Mouse (Mus musculus) liver, embryonic 14 days (tissue): Measurements from ENCODE around the gene Olfr1167. TPM values are rescaled to one million over a fixed set of nuclear protein-coding genes. Genes with fewer than 3 reads are reported as not detected.

ENCODE experiments used
- polyA plus RNA-seq: library from polyadenylated mRNA; depleted of rRNA; stranded (reverse); fragments of >200 nt; gene quantifications from 2 replicates; pipeline ENCODE4 v1.2.3, GENCODE M21; 2012; rRNA removed

Olfr1167 gene
- not detected in 2 replicates for polyA plus RNA-seq

DNA sequence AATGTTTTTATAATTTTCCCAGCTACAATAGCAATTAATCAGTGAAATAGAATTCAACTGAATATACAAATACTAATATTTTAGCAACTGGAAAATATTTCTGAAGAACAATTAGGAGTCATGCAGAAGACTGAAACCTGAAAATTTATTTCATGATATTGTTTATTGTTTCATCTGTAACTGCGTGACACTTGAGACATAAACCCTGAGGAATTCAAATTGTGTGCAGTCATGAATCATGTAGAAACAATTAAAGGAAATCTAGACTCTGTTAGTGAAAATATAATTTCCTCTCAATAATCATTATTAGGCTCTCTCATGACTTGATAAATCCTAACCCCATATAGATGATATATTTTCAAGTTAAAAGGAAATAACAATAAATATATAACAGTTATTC, at the start of gene Olfr1167:
TSS of gene Olfr1167 (minus strand) at position 101 of the 400 bp plus-strand sequence.

DNA sequence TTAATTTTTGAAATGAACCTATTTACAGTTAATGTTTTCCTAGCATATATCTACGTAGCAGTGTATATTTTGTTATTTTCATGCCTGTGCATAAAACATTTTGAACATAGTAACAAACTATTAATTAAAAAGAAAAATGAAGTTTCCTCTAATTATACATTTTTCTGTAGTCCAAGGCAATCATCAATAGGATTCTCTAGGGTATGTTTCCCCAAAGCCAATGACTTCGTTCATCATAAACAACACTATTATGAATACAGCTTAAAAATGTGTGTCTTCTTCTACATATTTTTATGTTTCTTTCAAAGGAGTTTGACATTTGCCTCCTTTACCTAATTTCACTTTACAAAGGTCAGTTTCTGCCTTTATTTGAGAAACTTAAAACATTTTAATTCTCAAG, 26.6 kb upstream of the Olfr1167 start, which contains the start of gene Olfr1168:
TSS of gene Olfr1168 (plus strand) at position 301 of the 400 bp plus-strand sequence.

DNA sequence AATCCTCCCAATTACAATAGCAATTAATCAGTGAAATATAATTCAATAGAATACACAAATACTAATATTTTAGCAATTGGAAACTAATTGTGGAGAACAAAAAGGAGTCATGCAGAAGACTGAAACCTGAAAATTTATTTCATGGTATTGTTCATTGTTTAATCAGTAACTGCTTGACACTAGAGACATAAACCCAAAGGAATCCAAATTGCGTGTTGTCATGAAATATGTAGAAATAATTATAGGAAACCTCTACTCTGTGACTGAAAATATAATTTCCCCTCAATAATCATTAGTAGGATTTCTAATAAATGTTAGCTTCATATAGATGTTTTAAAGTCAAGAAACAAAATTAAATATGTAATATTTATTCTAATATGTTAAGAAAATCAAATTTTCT, 26.8 kb downstream of the Olfr1167 start, which contains the start of gene Olfr1166:
TSS of gene Olfr1166 (minus strand) at position 101 of the 400 bp plus-strand sequence.

Other genes starting within 250 kb of the Olfr1167 start
- not detected in 2 replicates for gene Olfr1155, start 210.1 kb downstream of the Olfr1167 start, polyA plus RNA-seq
- gene Olfr1156, start 202.1 kb downstream of the Olfr1167 start, polyA plus RNA-seq: not detected in 2 replicates
- gene Olfr1157, start 186.9 kb downstream of the Olfr1167 start, polyA plus RNA-seq: not detected in 2 replicates
- not detected in 2 replicates for gene Olfr74, start 180.5 kb downstream of the Olfr1167 start, polyA plus RNA-seq
- gene Olfr1158, start 165.1 kb downstream of the Olfr1167 start, polyA plus RNA-seq: not detected in 2 replicates
- not detected in 2 replicates for gene Olfr1160, start 146.9 kb downstream of the Olfr1167 start, polyA plus RNA-seq
- gene Olfr1161, start 132.4 kb downstream of the Olfr1167 start, polyA plus RNA-seq: not detected in 2 replicates
- not detected in 2 replicates for gene Olfr73, start 117.5 kb downstream of the Olfr1167 start, polyA plus RNA-seq
- not detected in 2 replicates for gene Olfr1162, start 104.1 kb downstream of the Olfr1167 start, polyA plus RNA-seq
- gene Olfr1163, start 83.4 kb downstream of the Olfr1167 start, polyA plus RNA-seq: not detected in 2 replicates
- gene Olfr1164, start 61.2 kb downstream of the Olfr1167 start, polyA plus RNA-seq: not detected in 2 replicates
- not detected in 2 replicates for gene Olfr1166, start 26.9 kb downstream of the Olfr1167 start, polyA plus RNA-seq
- gene Olfr1168, start 26.7 kb upstream of the Olfr1167 start, polyA plus RNA-seq: not detected in 2 replicates
- gene Olfr1170, start 73.1 kb upstream of the Olfr1167 start, polyA plus RNA-seq: not detected in 2 replicates
- not detected in 2 replicates for gene Olfr1173, start 124.7 kb upstream of the Olfr1167 start, polyA plus RNA-seq
- gene Olfr1174-ps, start 159.9 kb upstream of the Olfr1167 start, polyA plus RNA-seq: not detected in 2 replicates
- gene Olfr1175-ps, start 172.0 kb upstream of the Olfr1167 start, polyA plus RNA-seq: not detected in 2 replicates
- not detected in 2 replicates for gene Olfr1176, start 181.5 kb upstream of the Olfr1167 start, polyA plus RNA-seq
- not detected in 2 replicates for gene Olfr1177-ps, start 191.3 kb upstream of the Olfr1167 start, polyA plus RNA-seq
- gene Olfr1178, start 231.9 kb upstream of the Olfr1167 start, polyA plus RNA-seq: not detected in 2 replicates